Mouse (Mus musculus) neural tube, embryonic 11.5 days (tissue): Measurements from ENCODE around the gene 4931440F15Rik. TPM values are rescaled to one million over a fixed set of nuclear protein-coding genes. Genes with fewer than 3 reads are reported as not detected.

Source experiments
- polyA plus RNA-seq: library from polyadenylated mRNA; unstranded; fragments of >200 nt; fragmentation: Nextera tagmentation; extraction: Ambion mirVana; gene quantifications from 2 replicates; pipeline ENCODE4 v1.2.1, GENCODE M21; 2014

Gene 4931440F15Rik
- polyA plus RNA-seq, 1 experiment from 2014 or later, result 0.19 TPM

Other genes starting within 250 kb of the 4931440F15Rik start
- gene Rtn4, start 132.7 kb downstream of the 4931440F15Rik start, polyA plus RNA-seq, result 76.8 and 84.7 TPM in 2 replicates
- 0.76 and 1.1 TPM in 2 replicates for gene Eml6, start 200.4 kb upstream of the 4931440F15Rik start, polyA plus RNA-seq